Mouse (Mus musculus): ENCODE results near the gene Mien1. TPM values are rescaled to one million over a fixed set of nuclear protein-coding genes. Genes with fewer than 3 reads are reported as not detected.

Mien1 gene
- 100 to 1,000 TPM; 119 to 120 TPM for total RNA-seq (2021)

DNA sequence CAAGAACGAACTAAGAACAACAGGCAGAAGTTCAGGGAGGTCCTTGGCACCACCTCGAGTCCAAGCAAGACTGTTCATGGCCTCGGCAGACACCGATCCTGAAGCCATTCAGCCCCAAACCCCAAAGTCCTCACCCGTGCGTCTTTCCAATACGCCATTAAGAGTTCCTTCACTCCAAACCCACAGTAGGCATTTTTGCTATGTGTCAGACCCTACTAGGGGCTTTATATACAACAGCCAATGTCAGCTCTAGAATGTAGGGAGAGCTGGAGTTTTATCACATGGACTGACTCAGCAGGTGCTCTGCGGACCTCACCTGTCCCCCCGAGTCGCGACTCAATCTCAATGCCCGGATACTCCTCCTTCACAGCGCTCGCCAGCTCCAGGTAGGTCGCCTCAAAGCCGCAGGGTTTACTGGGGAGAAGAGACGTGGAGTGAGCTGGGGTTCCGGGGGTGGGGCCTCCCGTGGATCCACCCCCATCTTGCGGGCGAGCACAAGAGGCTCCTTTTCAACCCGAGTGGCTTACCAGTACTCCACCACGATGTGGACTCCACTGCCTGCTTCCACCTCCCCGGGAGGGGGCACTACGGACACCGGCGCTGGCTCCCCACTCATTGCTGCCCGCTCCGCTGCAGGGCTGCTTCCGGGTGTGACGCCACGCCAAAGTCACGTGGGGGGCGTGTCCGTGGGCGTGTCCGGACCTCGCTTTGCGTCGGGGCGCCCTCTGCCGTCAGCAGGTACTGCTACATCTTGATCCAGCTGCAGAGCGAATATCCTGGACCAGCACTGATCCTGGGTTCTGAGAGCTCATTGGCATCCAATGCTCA, at the start of gene Mien1:
Gene Mien1 (minus strand): TSS at position 661 of the 828 bp plus-strand sequence.
- intact Hi-C loops (cut with DNase I) = loop anchor here (5.0 kb wide), 1 partner anchor 96 kb away; no protein-coding TSS in a partner anchor
- DNase-seq (ENCODE audit: low spot score in 2 of 2) = peak; percentile 97

DNA sequence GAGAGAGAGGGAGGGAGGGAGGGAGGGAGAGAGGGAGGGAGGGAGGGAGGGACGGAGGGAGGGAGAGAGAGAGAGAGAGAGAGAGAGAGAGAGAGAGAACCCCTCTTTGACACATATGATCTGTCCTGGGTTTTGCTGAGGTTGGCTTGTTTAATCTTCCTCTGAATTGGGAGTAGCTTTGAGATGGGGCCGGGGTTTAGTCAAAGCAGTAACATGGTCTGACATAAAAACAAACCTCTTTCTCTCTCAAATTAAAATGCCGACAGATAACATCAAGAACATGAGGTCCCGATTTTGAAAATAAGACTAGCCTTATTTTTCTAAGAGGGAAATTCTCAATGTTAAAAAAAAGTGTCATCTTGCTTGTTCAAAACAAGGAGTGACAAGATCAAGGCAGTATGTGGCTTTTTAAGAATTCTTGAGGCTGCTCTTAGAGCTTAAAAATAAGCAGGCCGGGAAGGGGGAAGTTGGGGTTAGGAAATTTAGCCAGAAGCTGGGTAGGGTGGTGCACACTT, 48.8 kb upstream of the Mien1 start:
- no peak for DNase-seq (ENCODE audit: low spot score in 2 of 2)
- intact Hi-C loops (cut with DNase I) = no loop called here

DNA sequence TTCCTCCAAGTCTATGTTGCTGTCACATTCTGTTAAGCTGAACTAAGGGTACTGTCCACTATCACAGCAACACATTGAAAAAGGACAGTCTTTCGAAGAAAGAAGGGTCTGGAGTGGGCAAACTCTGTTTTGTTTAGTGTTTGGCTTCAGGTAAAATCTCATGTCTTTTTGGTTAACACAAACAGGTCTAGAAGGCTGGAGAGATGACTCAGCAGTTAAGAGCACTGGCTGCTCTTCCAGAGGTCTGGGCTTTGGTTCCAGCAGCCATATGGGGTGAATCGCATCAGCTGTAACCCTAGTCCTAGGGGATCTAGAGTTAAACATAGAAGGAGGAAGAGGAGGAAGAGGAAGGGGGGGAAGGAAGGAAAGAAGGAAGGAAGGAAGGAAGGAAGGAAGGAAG, 47.0 kb upstream of the Mien1 start:
- intact Hi-C loops (cut with DNase I) = no loop called here
- DNase-seq (ENCODE audit: low spot score in 2 of 2) = no peak

DNA sequence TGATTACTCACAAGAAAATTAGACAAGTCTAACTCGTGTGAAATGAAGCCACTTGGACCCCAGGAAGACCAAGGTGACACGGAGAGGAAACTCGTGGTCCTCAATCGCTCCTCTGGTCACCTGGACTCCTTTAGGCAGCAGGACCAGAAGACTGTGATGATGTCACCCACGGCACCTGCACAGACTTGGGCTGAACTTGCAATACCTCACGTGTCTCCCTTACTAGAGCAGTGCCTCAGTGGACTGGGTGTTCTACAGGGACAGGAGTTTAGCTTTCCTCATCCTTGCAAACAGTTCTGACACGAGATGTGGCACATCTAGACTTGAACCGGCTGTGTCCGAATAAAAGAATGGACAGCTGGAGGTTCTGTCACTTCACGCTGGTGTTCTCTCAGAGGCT, 43.3 kb upstream of the Mien1 start:
- DNase-seq (ENCODE audit: low spot score in 2 of 2) = no peak
- intact Hi-C loops (cut with DNase I) = loop anchor here (5.0 kb wide), 1 partner anchor 160 kb away; no protein-coding TSS in a partner anchor

DNA sequence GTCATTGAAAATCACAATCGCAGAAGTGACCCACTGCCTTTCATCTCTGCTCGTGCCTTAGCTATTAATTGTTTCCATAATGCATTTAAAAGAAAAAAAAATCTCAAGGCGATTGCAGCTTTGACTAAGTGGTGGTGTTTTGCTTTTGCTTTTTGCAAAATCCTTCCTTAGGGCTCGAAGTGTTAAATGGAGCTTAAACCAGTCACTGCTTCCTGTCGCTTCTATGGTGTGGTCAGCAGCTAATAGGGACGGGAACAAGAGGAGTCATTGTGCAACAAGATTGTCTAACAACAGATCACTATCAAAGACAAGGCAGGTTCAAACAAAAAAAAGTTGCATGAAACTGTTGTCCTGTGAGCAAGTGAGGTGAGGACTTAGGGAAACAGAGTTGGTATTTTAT, 42.4 kb upstream of the Mien1 start:
- DNase-seq (ENCODE audit: low spot score in 2 of 2) = no peak
- intact Hi-C loops (cut with DNase I) = loop anchor here (5.0 kb wide), 1 partner anchor 161 kb away; no protein-coding TSS in a partner anchor

DNA sequence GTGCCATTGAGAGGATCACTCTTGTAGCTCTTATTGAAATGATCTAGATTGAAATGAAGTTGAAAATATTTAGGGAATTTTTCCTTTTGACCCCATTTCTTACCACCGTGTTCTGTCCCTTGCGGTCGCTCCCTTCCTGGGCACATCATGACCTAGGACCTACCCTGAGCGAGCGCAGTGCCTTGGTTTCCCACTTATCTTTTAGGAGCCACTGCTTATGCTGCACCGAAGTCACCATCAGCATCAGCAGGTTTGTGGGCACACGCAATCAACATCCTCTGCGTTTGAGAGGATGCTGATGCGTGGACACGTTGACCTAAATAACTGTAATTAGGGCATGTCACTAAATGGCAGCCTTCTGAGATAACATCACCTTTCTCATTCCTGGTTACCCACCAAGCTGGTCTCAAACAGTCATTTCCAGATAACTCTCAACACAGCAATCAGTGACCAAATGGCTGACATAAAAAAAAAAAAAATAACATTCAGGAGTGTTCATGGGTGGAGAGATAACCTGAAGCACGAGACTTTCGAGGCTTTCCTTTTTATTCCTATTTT, 41.2 kb upstream of the Mien1 start:
- no peak for DNase-seq (ENCODE audit: low spot score in 2 of 2)

DNA sequence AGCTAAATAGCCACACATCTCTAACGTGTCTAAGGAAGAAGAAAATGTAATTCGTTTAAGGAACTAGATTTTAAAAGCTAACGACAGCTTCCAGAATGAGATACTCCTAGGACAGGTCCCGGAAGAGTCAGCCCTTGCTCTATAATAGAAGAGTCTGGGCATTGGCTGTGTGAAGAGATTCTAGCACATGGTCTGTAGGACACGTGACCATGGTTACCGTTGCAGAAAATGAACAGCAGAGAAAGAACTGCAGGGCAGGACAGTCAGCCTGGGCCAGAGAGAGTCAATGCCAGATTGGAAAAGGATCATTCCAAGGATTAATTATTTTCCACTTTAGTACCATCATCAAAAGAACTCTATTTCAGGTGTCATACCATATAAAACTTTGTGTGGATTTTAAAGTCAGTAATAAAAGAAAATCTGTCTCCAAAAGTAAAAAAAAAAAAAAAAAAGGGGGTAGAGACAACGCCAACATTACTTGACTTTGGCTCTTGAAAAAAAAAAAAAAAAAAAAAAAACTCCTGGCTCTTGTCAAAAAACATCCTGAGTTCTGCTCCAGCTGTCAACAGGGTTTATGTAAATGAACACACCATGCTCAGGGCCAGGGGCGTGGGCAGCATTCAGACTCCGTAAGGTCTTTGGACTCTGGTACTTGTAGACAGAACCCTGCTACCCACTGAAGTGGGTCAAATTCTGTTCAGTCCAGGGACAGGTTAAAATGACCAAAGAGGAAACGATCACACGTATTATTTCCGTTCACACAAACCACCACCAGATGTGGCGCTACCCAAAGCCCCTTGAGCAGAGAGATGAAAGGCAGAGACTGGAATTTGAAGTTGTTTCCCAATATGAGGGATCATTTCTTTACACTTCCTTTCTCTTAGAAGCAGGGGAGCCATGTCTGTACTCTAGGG, 40.5 kb upstream of the Mien1 start:
- intact Hi-C loops (cut with DNase I) = no loop called here
- DNase-seq (ENCODE audit: low spot score in 2 of 2) = no peak

More for the DNA sequence above, 41.2 kb upstream of the Mien1 start:
- intact Hi-C loops (cut with DNase I) = loop anchor here (5.0 kb wide), 1 partner anchor 162 kb away; no protein-coding TSS in a partner anchor

DNA sequence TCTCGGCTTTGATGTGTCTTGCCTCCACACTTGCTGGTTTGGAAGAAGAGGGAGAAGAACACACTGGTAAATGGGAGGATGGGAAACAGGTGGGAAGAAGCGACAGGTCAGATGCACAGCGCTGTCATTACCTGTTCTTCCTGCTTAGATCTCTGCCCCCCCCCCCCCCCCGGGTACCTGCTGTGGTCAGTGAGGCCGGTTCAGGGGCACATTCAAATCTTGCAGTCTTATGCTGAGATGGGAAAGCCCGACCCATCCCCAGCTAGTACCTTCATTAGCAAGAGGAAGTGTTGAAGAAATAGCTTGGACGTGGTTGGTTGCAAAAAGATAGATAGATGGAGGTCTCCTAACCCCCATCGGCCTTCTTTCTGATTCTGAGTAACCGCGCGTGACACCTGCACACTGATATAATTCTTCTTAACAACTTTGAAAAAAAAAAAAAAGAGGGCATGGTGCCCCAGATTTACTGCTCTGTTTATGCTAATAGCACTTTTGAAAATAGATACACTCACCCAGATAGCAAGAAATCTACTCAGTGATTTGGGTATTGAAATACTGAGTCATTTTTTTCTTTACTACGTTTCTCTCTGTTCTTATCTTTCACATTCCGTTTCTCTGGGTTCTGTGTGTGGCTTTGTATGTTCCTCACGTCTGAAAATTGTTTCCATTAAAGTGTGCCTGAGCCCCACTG, 38.4 kb upstream of the Mien1 start:
- intact Hi-C loops (cut with DNase I) = no loop called here
- DNase-seq (ENCODE audit: low spot score in 2 of 2) = no peak

DNA sequence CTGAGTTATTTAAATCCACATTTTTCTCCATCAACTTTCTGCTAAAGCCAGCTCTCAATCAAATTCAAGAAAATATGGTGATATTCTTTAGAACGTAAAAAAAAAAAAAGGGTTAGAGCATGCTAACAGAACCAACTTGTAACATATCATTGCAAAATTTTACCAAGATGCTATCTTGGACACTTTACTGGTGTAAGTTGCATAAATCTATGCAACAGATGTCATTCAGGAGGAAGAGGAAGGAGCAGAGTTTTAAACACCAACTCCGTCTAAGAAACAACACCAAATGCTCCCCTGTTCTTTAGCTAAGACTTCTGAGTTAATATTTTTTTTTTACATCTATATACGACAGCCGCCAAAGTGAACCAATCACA, 37.6 kb upstream of the Mien1 start:
- no peak for DNase-seq (ENCODE audit: low spot score in 2 of 2)
- intact Hi-C loops (cut with DNase I) = no loop called here

DNA sequence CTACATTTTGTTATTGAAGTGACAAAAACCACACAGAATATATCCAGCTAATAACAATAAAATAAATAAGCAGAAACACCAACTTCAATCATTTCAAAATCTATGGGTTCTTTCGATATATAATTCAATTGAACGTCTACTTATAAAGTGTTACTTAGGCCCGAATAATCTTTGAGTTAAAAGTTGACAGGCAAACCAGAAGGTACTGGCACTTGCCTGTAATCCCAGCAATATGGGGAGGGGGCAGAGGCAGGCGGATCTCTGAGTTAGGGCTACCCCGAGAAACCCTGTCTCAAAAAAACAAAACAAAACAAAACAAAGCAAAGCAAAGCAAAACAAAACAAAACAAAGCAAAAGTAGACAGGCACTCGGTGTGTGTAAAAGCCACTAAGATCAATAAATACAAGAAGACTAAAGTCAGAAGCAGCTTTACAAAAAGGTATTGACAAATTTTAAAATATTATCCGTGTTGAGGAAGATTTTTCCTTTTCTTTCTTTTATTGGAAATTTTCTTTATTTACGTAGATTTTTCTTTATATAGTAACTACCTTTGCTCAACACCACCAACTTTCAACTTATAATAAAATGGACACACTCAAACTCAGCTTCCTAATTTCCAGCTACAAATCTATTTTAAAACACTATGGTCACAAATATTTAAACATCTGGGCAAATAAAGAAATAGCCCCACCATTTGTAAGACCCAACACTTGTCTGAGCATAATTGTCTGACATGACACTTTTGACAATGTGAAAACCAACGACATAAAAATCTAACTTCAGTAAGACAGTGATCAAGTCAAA, 37.0 kb upstream of the Mien1 start:
- intact Hi-C loops (cut with DNase I) = no loop called here
- DNase-seq (ENCODE audit: low spot score in 2 of 2) = no peak

DNA sequence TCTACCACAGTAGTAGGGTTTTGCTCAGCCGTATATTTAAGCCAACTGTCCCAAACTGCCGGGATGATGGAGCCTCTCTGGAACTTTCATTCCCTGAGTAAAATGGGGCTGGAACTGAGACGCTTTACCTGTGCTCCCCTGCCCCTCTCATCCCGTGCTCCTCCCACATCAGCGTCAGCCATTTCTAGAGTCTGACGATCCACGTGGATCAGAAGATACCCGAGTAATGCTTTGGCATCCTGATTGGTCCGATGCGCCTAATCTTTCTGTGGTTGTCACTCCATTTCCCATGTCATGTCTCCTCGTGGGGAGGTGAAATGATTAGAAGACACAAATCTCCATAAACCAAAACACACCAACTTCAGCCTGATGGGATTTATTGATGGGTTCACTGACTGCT, 36.2 kb upstream of the Mien1 start:
- no peak for DNase-seq (ENCODE audit: low spot score in 2 of 2)
- intact Hi-C loops (cut with DNase I) = no loop called here

DNA sequence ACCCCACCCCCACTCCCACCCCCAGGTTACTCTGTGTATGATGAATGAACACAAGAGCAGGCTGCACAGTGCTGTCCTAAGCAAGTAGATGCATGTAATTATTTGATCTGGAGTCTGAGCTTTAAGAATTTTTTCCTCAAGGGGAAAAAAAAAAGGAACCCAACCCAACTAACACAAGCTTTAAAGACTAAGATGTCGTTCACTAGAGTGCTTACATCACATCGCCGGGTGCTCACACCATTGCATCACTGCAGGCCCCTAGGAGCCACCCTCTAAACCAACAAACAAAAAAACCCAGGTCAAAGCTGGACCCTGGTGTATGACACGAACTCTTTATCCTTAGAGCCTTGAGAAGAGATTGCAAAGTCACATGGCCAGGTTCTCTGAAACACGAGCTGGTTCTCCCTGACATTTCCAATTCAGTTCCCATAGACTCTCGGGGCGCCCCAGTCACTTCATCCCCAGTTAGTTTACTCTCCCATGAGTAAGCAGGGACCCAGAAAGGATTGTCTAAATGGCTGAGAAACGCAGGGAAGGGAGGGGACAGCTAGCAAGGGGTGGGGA, 35.2 kb upstream of the Mien1 start:
- no peak for DNase-seq (ENCODE audit: low spot score in 2 of 2)

DNA sequence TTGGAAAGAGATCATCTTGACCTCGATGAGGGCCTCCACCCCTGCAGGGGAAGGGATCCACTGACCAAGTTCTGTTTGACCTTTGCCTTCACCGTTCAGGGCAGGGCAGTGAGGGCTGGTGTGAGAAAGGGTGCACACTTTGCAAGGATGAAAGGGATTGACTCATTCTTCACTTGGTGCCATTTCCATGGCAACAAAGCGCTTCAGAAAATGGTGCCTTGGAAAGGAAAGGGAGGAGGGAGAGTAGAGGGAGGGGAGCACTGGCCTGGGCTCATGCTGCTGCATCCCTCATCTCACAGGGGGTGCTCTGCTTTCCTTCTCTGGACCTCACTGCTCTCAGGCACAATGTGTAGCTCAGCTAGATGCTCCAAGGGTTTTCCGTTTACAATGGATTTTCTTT, 33.9 kb upstream of the Mien1 start:
- intact Hi-C loops (cut with DNase I) = no loop called here
- no peak for DNase-seq (ENCODE audit: low spot score in 2 of 2)

More for the DNA sequence above, 35.2 kb upstream of the Mien1 start:
- intact Hi-C loops (cut with DNase I) = no loop called here

DNA sequence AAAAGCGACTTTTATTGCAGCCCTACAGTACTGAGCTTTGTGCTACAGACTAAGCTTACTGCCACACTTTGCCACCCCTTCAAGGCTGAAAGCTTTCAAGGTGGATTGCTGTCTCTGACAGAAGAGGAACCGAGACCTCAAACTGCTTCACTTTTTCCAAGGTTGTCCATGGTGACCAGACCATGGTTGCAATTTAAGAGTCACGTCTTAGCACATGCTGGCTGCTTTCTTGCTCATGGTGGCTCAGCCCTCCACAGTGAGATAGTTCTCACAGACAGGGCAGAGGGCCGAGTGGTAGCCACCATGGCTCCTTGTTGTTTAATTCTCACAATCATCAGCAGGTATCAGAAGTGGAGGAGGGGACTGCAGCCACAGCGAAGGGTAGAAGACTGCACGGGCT, 32.0 kb upstream of the Mien1 start:
- intact Hi-C loops (cut with DNase I) = no loop called here
- DNase-seq (ENCODE audit: low spot score in 2 of 2) = no peak

DNA sequence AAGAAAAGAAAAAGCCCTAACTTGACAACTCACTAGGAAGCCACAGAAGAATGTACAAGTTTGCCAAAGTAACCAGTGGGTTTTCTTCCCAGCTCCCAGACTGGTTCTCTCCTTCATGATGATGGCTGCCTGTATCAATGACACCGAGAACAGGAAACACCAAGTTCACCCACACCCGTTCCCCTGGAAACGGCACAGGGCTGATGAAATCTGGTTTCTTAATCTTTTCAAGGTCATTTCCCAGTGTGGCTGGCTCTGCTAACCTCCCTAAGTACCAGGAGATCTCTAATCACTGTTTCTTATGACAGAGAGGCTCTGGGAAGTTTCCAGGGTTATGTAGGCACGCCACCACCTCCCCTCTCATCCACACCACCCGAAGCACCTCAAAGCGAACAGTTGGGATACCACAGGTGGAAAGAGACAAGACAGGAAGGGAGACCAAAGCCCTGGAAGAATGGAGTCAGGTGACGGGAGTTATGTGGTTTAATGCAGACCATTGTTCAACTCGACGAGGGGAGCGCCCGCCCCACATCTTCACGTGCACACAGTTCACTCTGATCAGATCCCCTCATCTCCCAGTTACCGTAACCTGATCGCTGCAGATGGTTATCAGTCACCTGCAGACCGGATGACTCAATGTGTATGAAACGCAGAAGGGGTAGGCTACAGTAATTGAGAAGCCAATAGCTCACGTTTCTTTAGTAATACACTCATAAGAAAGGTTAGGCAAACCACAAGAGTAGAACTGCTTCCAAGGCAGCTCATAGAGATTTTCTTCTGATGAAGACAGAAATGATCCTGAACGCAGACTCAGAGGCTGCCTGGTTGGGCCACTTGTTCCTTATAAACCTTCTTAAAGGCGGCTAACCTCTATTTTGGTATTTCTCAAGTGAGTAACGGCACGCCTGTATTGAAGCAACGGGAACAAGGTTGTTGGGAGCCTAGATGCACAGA, 31.2 kb upstream of the Mien1 start:
- intact Hi-C loops (cut with DNase I) = no loop called here
- no peak for DNase-seq (ENCODE audit: low spot score in 2 of 2)

DNA sequence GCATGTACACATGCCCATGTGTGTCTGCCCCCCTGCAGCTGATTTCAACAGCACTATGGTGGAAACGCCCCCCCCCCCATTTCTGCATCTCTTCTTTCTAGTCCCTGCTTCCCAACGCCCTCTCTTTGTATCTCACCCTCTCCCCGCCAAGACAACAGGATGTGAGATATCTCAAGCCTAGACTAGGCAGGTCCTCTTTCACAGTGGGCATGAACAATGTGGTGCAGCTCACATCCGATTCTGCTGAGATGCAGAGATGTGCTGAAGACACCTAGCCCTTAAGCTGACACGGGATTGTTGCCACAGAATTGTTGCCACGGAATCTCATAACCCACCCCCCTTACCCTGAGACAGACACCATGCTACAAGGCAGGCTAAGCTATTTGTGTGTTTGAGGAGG, 25.7 kb upstream of the Mien1 start:
- intact Hi-C loops (cut with DNase I) = no loop called here
- DNase-seq (ENCODE audit: low spot score in 2 of 2) = peak in 1 of 2 experiments; percentile 15

DNA sequence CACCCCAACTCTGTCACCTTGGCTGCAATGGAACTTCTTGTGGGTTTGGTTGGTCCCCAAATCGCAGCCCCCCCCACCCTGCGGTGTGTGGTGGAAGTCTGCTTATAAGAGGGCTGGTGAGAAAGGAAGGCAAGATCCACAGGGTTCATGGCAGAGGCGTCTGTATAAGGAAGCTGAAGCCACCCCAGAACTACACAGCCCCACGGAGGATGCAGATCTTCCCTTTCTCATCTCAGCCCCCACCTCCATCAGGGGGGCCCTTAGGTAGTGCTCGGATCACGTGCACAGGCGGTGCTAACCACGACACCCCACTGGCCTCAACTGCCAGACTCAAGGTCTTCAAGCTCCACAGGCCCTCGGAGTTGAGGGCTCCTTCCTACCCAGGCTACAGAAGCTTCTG, 25.1 kb upstream of the Mien1 start:
- intact Hi-C loops (cut with DNase I) = no loop called here
- no peak for DNase-seq (ENCODE audit: low spot score in 2 of 2)

Measured in left cerebral cortex, postnatal 25 days (tissue).